Mouse (Mus musculus): ENCODE data around the gene Slc11a1. TPM values are rescaled to one million over a fixed set of nuclear protein-coding genes. Genes with fewer than 3 reads are reported as not detected.

Slc11a1 gene
- total and polyA plus RNA-seq, 2 experiments from 2014 or later, result 1.8 to 2.5 TPM

- peak; percentile 30 for DNase-seq (ENCODE audit: low spot score)
- H3K4me3 ChIP-seq (ENCODE audit: low read depth, low read length), result no peak overlapping the region
- TF ChIP-seq CTCF (IDR thresholded peaks at IDR 0.05; ENCODE audit: low read depth) (no peak), EP300 (IDR thresholded peaks at IDR 0.05; ENCODE audit: low read depth) (no peak)
- 48% methylated on average over 9 of the region's 9 CpGs for WGBS
- no peak overlapping the region for H3K9ac ChIP-seq (replicated peaks; ENCODE audit: low read depth, low read length)
- no peaks in the 10 kb centered on the region for H3K36me3 ChIP-seq (replicated peaks; ENCODE audit: control insufficient read depth, insufficient read depth, low read length)
- H3K4me2 ChIP-seq (ENCODE audit: low read depth, low read length), result no peak overlapping the region
- H3K27me3 ChIP-seq (ENCODE audit: control insufficient read depth, insufficient read depth, low read length), result no peaks in the 10 kb centered on the region
- ATAC-seq (ENCODE audit: insufficient read depth, low read depth), result no peak
- no peaks in the 10 kb centered on the region for H3K9me3 ChIP-seq (replicated peaks; ENCODE audit: control insufficient read depth, low read length)
- H3K27ac ChIP-seq (ENCODE audit: low read depth), result peak overlapping the region; percentile 25; the same call in 1 of the 2 replicates
- peaks cover 7% of the 10 kb centered on the region; the same call in 1 of the 2 replicates for H3K4me1 ChIP-seq (ENCODE audit: control insufficient read depth, insufficient read depth)
Observed at GRCm38 (mm10) chr1:74419440-74419794, 44.4 kb downstream of the Slc11a1 start.

DNA sequence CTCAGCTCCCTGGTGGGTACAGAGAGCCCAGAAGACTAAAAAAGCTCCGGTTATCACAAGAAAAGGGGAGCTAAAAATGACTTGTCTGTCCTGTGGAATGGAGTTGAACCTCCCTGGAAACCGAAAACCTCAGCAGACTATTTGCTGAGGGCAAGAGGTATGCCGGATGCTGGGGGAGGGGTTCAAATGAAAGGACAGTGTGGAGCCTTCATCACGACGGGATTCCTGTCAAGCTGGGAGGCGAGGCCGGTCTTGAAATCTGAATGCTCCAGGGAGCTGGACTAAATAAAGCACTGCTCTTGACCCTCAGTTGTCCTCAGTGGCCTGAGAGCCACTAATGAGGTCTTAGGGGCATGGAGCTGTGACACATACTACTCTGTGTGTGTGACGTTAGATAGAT, 48.2 kb downstream of the Slc11a1 start:
- H3K9me3 ChIP-seq (replicated peaks; ENCODE audit: control insufficient read depth, low read length), result no peaks in the 10 kb centered on the region
- TF ChIP-seq CTCF (IDR thresholded peaks at IDR 0.05; ENCODE audit: low read depth) (no peak), EP300 (IDR thresholded peaks at IDR 0.05; ENCODE audit: low read depth) (no peak)
- DNase-seq (ENCODE audit: low spot score), result no peak
- no peak for ATAC-seq (ENCODE audit: insufficient read depth, low read depth)
- H3K4me1 ChIP-seq (ENCODE audit: control insufficient read depth, insufficient read depth), result peaks cover 7% of the 10 kb centered on the region; the same call in 1 of the 2 replicates
- no peaks in the 10 kb centered on the region for H3K36me3 ChIP-seq (replicated peaks; ENCODE audit: control insufficient read depth, insufficient read depth, low read length)
- no peak overlapping the region for H3K4me3 ChIP-seq (ENCODE audit: low read depth, low read length)
- no peaks in the 10 kb centered on the region for H3K27me3 ChIP-seq (ENCODE audit: control insufficient read depth, insufficient read depth, low read length)
- H3K9ac ChIP-seq (replicated peaks; ENCODE audit: low read depth, low read length), result no peak overlapping the region
- H3K4me2 ChIP-seq (ENCODE audit: low read depth, low read length), result no peak overlapping the region
- 21% methylated on average over 8 of the region's 8 CpGs for WGBS
- no peak overlapping the region for H3K27ac ChIP-seq (ENCODE audit: low read depth)

DNA sequence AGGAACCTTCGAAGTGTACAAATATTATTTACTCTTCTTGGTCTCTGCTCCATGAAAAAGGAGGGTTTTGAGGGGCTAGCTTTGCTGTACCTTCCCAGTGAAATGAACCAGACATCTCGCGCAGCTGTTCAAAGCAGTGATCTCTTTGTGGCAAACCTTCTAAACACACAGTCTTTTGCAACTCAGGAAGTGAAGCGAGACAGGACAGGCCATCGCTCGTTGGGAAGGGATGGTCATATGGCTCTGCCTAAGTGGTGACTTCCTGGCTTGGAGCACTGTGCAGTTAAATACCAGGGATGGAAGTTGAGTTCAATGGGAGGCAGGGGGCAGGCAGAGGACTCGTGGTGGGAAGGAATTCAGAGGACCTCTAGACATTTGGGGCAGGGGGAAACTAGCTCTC, 50.9 kb downstream of the Slc11a1 start:
- no peaks in the 10 kb centered on the region for H3K9me3 ChIP-seq (replicated peaks; ENCODE audit: control insufficient read depth, low read length)

DNA sequence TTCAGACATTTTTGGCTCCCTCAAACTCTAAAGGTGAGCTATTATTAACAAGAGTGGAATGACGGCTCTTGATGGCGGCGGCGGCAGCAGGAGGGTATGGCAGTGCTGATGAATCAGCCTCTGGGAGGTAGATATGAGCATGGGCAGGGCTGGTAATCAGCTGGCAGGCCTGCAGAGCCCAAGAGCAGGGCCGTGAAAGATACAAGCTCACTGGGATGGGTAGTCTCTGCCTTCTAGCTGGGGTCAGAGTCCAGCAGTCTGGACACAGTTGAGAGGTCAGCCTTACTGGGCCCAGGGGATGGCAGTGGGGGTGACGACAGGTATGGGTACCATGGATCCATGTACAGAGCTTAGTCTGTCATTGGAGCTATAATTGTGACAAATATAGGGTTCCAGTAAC, 58.2 kb downstream of the Slc11a1 start:
- H3K27me3 ChIP-seq (ENCODE audit: control insufficient read depth, insufficient read depth, low read length), result no peaks in the 10 kb centered on the region
- no peak overlapping the region for H3K9ac ChIP-seq (replicated peaks; ENCODE audit: low read depth, low read length)
- no peak overlapping the region for H3K27ac ChIP-seq (ENCODE audit: low read depth)
- no peak for ATAC-seq (ENCODE audit: insufficient read depth, low read depth)
- H3K4me3 ChIP-seq (ENCODE audit: low read depth, low read length), result no peak overlapping the region
- 49% methylated on average over 6 of the region's 6 CpGs for WGBS
- H3K4me1 ChIP-seq (ENCODE audit: control insufficient read depth, insufficient read depth), result no peaks in the 10 kb centered on the region
- TF ChIP-seq CTCF (IDR thresholded peaks at IDR 0.05; ENCODE audit: low read depth), result no peak
- no peak for TF ChIP-seq EP300 (IDR thresholded peaks at IDR 0.05; ENCODE audit: low read depth)
- H3K9me3 ChIP-seq (replicated peaks; ENCODE audit: control insufficient read depth, low read length), result no peaks in the 10 kb centered on the region
- H3K4me2 ChIP-seq (ENCODE audit: low read depth, low read length), result no peak overlapping the region
- peaks cover 15% of the 10 kb centered on the region; the same call in 1 of the 2 replicates for H3K36me3 ChIP-seq (replicated peaks; ENCODE audit: control insufficient read depth, insufficient read depth, low read length)
- no peak for DNase-seq (ENCODE audit: low spot score)

More for the DNA sequence above, 50.9 kb downstream of the Slc11a1 start:
- H3K4me1 ChIP-seq (ENCODE audit: control insufficient read depth, insufficient read depth), result no peaks in the 10 kb centered on the region
- WGBS, result 52% methylated on average over 7 of the region's 7 CpGs
- H3K4me3 ChIP-seq (ENCODE audit: low read depth, low read length), result no peak overlapping the region
- TF ChIP-seq EP300 (IDR thresholded peaks at IDR 0.05; ENCODE audit: low read depth), result no peak
- H3K36me3 ChIP-seq (replicated peaks; ENCODE audit: control insufficient read depth, insufficient read depth, low read length), result no peaks in the 10 kb centered on the region
- no peak overlapping the region for H3K4me2 ChIP-seq (ENCODE audit: low read depth, low read length)
- DNase-seq (ENCODE audit: low spot score) (no peak), ATAC-seq (ENCODE audit: insufficient read depth, low read depth) (no peak)
- H3K9ac ChIP-seq (replicated peaks; ENCODE audit: low read depth, low read length), result no peak overlapping the region
- no peaks in the 10 kb centered on the region for H3K27me3 ChIP-seq (ENCODE audit: control insufficient read depth, insufficient read depth, low read length)
- H3K27ac ChIP-seq (ENCODE audit: low read depth), result no peak overlapping the region

- H3K9ac ChIP-seq (replicated peaks; ENCODE audit: low read depth, low read length), result no peak overlapping the region
- H3K27ac ChIP-seq (ENCODE audit: low read depth), result no peak overlapping the region
- no peak overlapping the region for H3K4me3 ChIP-seq (ENCODE audit: low read depth, low read length)
- H3K4me2 ChIP-seq (ENCODE audit: low read depth, low read length), result no peak overlapping the region
- H3K27me3 ChIP-seq (ENCODE audit: control insufficient read depth, insufficient read depth, low read length), result no peaks in the 10 kb centered on the region
- H3K36me3 ChIP-seq (replicated peaks; ENCODE audit: control insufficient read depth, insufficient read depth, low read length), result peaks cover 28% of the 10 kb centered on the region
- TF ChIP-seq EP300 (IDR thresholded peaks at IDR 0.05; ENCODE audit: low read depth) (no peak), CTCF (IDR thresholded peaks at IDR 0.05; ENCODE audit: low read depth) (no peak)
- H3K9me3 ChIP-seq (replicated peaks; ENCODE audit: control insufficient read depth, low read length), result no peaks in the 10 kb centered on the region
- ATAC-seq (ENCODE audit: insufficient read depth, low read depth) (no peak), DNase-seq (ENCODE audit: low spot score) (no peak)
- H3K4me1 ChIP-seq (ENCODE audit: control insufficient read depth, insufficient read depth), result no peaks in the 10 kb centered on the region
- WGBS, result 58% methylated on average over 5 of the region's 5 CpGs
Observed at GRCm38 (mm10) chr1:74434596-74434995, 59.6 kb downstream of the Slc11a1 start.

DNA sequence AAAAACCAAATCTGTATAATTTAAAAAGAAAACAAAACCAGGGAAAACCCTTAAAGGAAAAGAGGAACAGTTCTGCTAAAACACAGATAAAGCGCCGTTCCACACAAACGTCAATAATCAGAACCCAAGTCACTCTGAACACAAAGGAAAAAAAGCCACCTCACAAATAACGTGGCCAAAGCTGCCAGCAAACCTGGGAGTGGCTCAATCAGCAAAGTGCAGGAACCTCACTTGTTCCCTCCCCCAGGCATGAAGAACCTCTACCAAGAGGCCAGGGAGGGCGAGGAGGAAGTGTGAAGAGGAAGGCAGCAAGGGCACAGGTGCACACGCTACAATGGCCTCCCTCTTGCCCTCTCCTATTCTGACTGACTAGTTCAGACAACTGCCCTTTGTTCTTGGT, 60.6 kb downstream of the Slc11a1 start:
- DNase-seq (ENCODE audit: low spot score) (no peak), ATAC-seq (ENCODE audit: insufficient read depth, low read depth) (no peak)
- 72% methylated on average over 6 of the region's 6 CpGs for WGBS
- H3K36me3 ChIP-seq (replicated peaks; ENCODE audit: control insufficient read depth, insufficient read depth, low read length), result peaks cover 37% of the 10 kb centered on the region
- no peak overlapping the region for H3K27ac ChIP-seq (ENCODE audit: low read depth)
- TF ChIP-seq EP300 (IDR thresholded peaks at IDR 0.05; ENCODE audit: low read depth), result no peak
- no peak for TF ChIP-seq CTCF (IDR thresholded peaks at IDR 0.05; ENCODE audit: low read depth)
- no peak overlapping the region for H3K4me3 ChIP-seq (ENCODE audit: low read depth, low read length)
- H3K4me1 ChIP-seq (ENCODE audit: control insufficient read depth, insufficient read depth), result no peaks in the 10 kb centered on the region
- H3K9ac ChIP-seq (replicated peaks; ENCODE audit: low read depth, low read length), result no peak overlapping the region
- H3K4me2 ChIP-seq (ENCODE audit: low read depth, low read length), result no peak overlapping the region
- no peaks in the 10 kb centered on the region for H3K9me3 ChIP-seq (replicated peaks; ENCODE audit: control insufficient read depth, low read length)
- no peaks in the 10 kb centered on the region for H3K27me3 ChIP-seq (ENCODE audit: control insufficient read depth, insufficient read depth, low read length)

MicroRNAs encoded within 50 kb of the gene (microRNA counts, 519-probe panel; counts per million panel counts)
- 5,998 counts per million, percentile 77 among the panel's probes with 10 or more counts for microRNA mmu-miR-26b

Small RNAs within 50 kb of the gene (microRNA-seq; reads per million reads assigned to microRNA genes)
- gene Mir26b, result 41,443 reads per million, percentile 98 among the genes with 10 or more reads in this experiment

Other genes with a start within 250 kb of the Slc11a1 start
- 0.58 TPM in 1 of 2 replicates, not detected in the other for gene Rufy4, start 249.7 kb upstream of the Slc11a1 start, total RNA-seq (2014; rRNA removed; ENCODE audit: low replicate concordance)
- 0.37 and 0.52 TPM in 2 replicates for gene Rufy4, start 249.7 kb upstream of the Slc11a1 start, polyA plus RNA-seq (2015; fragmentation: Nextera tagmentation; extraction: Ambion mirVana)
- gene Cxcr2, start 221.2 kb upstream of the Slc11a1 start, total RNA-seq (2014; rRNA removed; ENCODE audit: low replicate concordance), result not detected in 2 replicates
- 0.08 and 0.15 TPM in 2 replicates for gene Cxcr2, start 221.2 kb upstream of the Slc11a1 start, polyA plus RNA-seq (2015; fragmentation: Nextera tagmentation; extraction: Ambion mirVana)
- not detected in 2 replicates for gene Cxcr1, start 180.6 kb upstream of the Slc11a1 start, total RNA-seq (2014; rRNA removed; ENCODE audit: low replicate concordance)
- not detected in 2 replicates for gene Cxcr1, start 180.6 kb upstream of the Slc11a1 start, polyA plus RNA-seq (2015; fragmentation: Nextera tagmentation; extraction: Ambion mirVana)
- 149 and 180 TPM in 2 replicates for gene Arpc2, start 139.1 kb upstream of the Slc11a1 start, total RNA-seq (2014; rRNA removed; ENCODE audit: low replicate concordance)
- 374 and 375 TPM in 2 replicates for gene Arpc2, start 139.1 kb upstream of the Slc11a1 start, polyA plus RNA-seq (2015; fragmentation: Nextera tagmentation; extraction: Ambion mirVana)
- gene Gpbar1, start 96.6 kb upstream of the Slc11a1 start, total RNA-seq (2014; rRNA removed; ENCODE audit: low replicate concordance), result 0.27 TPM in 1 of 2 replicates, not detected in the other
- gene Gpbar1, start 96.6 kb upstream of the Slc11a1 start, polyA plus RNA-seq (2015; fragmentation: Nextera tagmentation; extraction: Ambion mirVana), result 0.22 and 0.33 TPM in 2 replicates
- 125 and 146 TPM in 2 replicates for gene Aamp, start 90.5 kb upstream of the Slc11a1 start, total RNA-seq (2014; rRNA removed; ENCODE audit: low replicate concordance)
- gene Aamp, start 90.5 kb upstream of the Slc11a1 start, polyA plus RNA-seq (2015; fragmentation: Nextera tagmentation; extraction: Ambion mirVana), result 162 and 165 TPM in 2 replicates
- 221 and 310 TPM in 2 replicates for gene Pnkd, start 90.3 kb upstream of the Slc11a1 start, total RNA-seq (2014; rRNA removed; ENCODE audit: low replicate concordance)
- 345 and 362 TPM in 2 replicates for gene Pnkd, start 90.3 kb upstream of the Slc11a1 start, polyA plus RNA-seq (2015; fragmentation: Nextera tagmentation; extraction: Ambion mirVana)
- 55.7 and 100 TPM in 2 replicates for gene Tmbim1, start 69.6 kb upstream of the Slc11a1 start, total RNA-seq (2014; rRNA removed; ENCODE audit: low replicate concordance)
- gene Tmbim1, start 69.6 kb upstream of the Slc11a1 start, polyA plus RNA-seq (2015; fragmentation: Nextera tagmentation; extraction: Ambion mirVana), result 41.6 and 44.9 TPM in 2 replicates
- 0.12 TPM in 1 of 2 replicates, not detected in the other for gene Catip, start 13.1 kb upstream of the Slc11a1 start, total RNA-seq (2014; rRNA removed; ENCODE audit: low replicate concordance)
- 0.51 and 0.61 TPM in 2 replicates for gene Catip, start 13.1 kb upstream of the Slc11a1 start, polyA plus RNA-seq (2015; fragmentation: Nextera tagmentation; extraction: Ambion mirVana)
- 82.6 and 106 TPM in 2 replicates for gene Ctdsp1, start 16.3 kb downstream of the Slc11a1 start, total RNA-seq (2014; rRNA removed; ENCODE audit: low replicate concordance)
- 38.0 and 38.4 TPM in 2 replicates for gene Ctdsp1, start 16.3 kb downstream of the Slc11a1 start, polyA plus RNA-seq (2015; fragmentation: Nextera tagmentation; extraction: Ambion mirVana)
- not detected in 2 replicates for gene Vil1, start 34.2 kb downstream of the Slc11a1 start, total RNA-seq (2014; rRNA removed; ENCODE audit: low replicate concordance)
- gene Vil1, start 34.2 kb downstream of the Slc11a1 start, polyA plus RNA-seq (2015; fragmentation: Nextera tagmentation; extraction: Ambion mirVana), result 0.16 and 0.36 TPM in 2 replicates
- gene Cnot9, start 130.9 kb downstream of the Slc11a1 start, total RNA-seq (2014; rRNA removed; ENCODE audit: low replicate concordance), result 7.4 and 10.7 TPM in 2 replicates
- 18.2 and 19.4 TPM in 2 replicates for gene Cnot9, start 130.9 kb downstream of the Slc11a1 start, polyA plus RNA-seq (2015; fragmentation: Nextera tagmentation; extraction: Ambion mirVana)
- gene Plcd4, start 167.7 kb downstream of the Slc11a1 start, total RNA-seq (2014; rRNA removed; ENCODE audit: low replicate concordance), result not detected in 2 replicates
- 0.15 and 0.45 TPM in 2 replicates for gene Plcd4, start 167.7 kb downstream of the Slc11a1 start, polyA plus RNA-seq (2015; fragmentation: Nextera tagmentation; extraction: Ambion mirVana)
- 8.0 and 9.0 TPM in 2 replicates for gene Usp37, start 169.1 kb downstream of the Slc11a1 start, total RNA-seq (2014; rRNA removed; ENCODE audit: low replicate concordance)
- gene Usp37, start 169.1 kb downstream of the Slc11a1 start, polyA plus RNA-seq (2015; fragmentation: Nextera tagmentation; extraction: Ambion mirVana), result 7.4 and 8.3 TPM in 2 replicates
- gene Zfp142, start 213.1 kb downstream of the Slc11a1 start, total RNA-seq (2014; rRNA removed; ENCODE audit: low replicate concordance), result 5.6 and 6.8 TPM in 2 replicates
- 2.0 and 2.2 TPM in 2 replicates for gene Zfp142, start 213.1 kb downstream of the Slc11a1 start, polyA plus RNA-seq (2015; fragmentation: Nextera tagmentation; extraction: Ambion mirVana)
- gene Bcs1l, start 213.1 kb downstream of the Slc11a1 start, total RNA-seq (2014; rRNA removed; ENCODE audit: low replicate concordance), result 15.3 and 26.8 TPM in 2 replicates
- gene Bcs1l, start 213.1 kb downstream of the Slc11a1 start, polyA plus RNA-seq (2015; fragmentation: Nextera tagmentation; extraction: Ambion mirVana), result 17.4 and 18.8 TPM in 2 replicates
- gene Rnf25, start 226.2 kb downstream of the Slc11a1 start, total RNA-seq (2014; rRNA removed; ENCODE audit: low replicate concordance), result 33.0 and 37.4 TPM in 2 replicates
- 16.0 and 16.5 TPM in 2 replicates for gene Rnf25, start 226.2 kb downstream of the Slc11a1 start, polyA plus RNA-seq (2015; fragmentation: Nextera tagmentation; extraction: Ambion mirVana)
- gene Stk36, start 226.2 kb downstream of the Slc11a1 start, total RNA-seq (2014; rRNA removed; ENCODE audit: low replicate concordance), result 0.27 and 0.38 TPM in 2 replicates
- 0.79 and 2.4 TPM in 2 replicates for gene Stk36, start 226.2 kb downstream of the Slc11a1 start, polyA plus RNA-seq (2015; fragmentation: Nextera tagmentation; extraction: Ambion mirVana)

Measured in heart, postnatal 0 days (tissue).